Mouse (Mus musculus) heart, postnatal 0 days (tissue): ENCODE measurements around the gene Ric3. TPM values are rescaled to one million over a fixed set of nuclear protein-coding genes. Genes with fewer than 3 reads are reported as not detected.

Experiments
- ATAC-seq: fragments of 200-750 bp; cut with Nextera tagmentation; 2 replicates; pipeline ENCODE4 v1.8.0; 2017; ENCODE audit warnings: low read depth, moderate number of reproducible peaks, moderate library complexity; ENCODE audit not compliant: insufficient read depth
- DNase-seq: peaks from one replicate; pipeline ENCODE4 v3.0.0-alpha.2; 2016; ENCODE audit warnings: low spot score
- H3K27ac ChIP-seq: fragments of 300-500 bp; sonication (generic); 2 replicates; pipeline ENCODE4 v1.5.1; 2014; ENCODE audit warnings: low read depth, mild to moderate bottlenecking
- H3K27me3 ChIP-seq: fragments of 300-500 bp; sonication (generic); 2 replicates; pipeline ENCODE4 v1.6.1; 2014; ENCODE audit warnings: low read length, mixed read lengths; ENCODE audit not compliant: control insufficient read depth, insufficient read depth
- H3K36me3 ChIP-seq: fragments of 300-500 bp; sonication (generic); replicated peaks from 2 replicates; pipeline ENCODE4 v1.6.1; 2014; ENCODE audit warnings: low read length, mixed read lengths; ENCODE audit not compliant: control insufficient read depth, insufficient read depth
- H3K4me1 ChIP-seq: fragments of 300-500 bp; sonication (generic); 2 replicates; pipeline ENCODE4 v1.6.1; 2014; ENCODE audit warnings: antibody characterized with exemption; ENCODE audit not compliant: control insufficient read depth, insufficient read depth
- H3K4me2 ChIP-seq: fragments of 300-500 bp; sonication (generic); 2 replicates; pipeline ENCODE4 v1.6.1; 2014; ENCODE audit warnings: low read depth, mild to moderate bottlenecking, low read length, moderate library complexity
- H3K4me3 ChIP-seq: fragments of 300-500 bp; sonication (generic); 2 replicates; pipeline ENCODE4 v1.5.1; 2014; ENCODE audit warnings: low read depth, low read length
- H3K9ac ChIP-seq: fragments of 300-500 bp; sonication (generic); replicated peaks from 2 replicates; pipeline ENCODE4 v1.6.1; 2014; ENCODE audit warnings: low read depth, low read length, mixed read lengths
- H3K9me3 ChIP-seq: fragments of 300-500 bp; sonication (generic); replicated peaks from 2 replicates; pipeline ENCODE4 v1.6.1; 2016; ENCODE audit warnings: low read length; ENCODE audit not compliant: control insufficient read depth
- CTCF ChIP-seq: IDR thresholded peaks from 2 replicates; pipeline ENCODE4 v1.5.1; 2016; ENCODE audit warnings: antibody characterized with exemption, control low read depth, low read depth
- EP300 ChIP-seq: IDR thresholded peaks from 2 replicates; pipeline ENCODE4 v1.6.1; 2016; ENCODE audit warnings: antibody characterized with exemption, low read depth
- WGBS: fragments of 180-500 bp; shearing (Covaris S2); extraction: QIAGEN DNeasy Blood & Tissue Kit; methylation state at CpG from one replicate; pipeline ENCODE4 v1.1.7; 2014; 5-methylcytosine and 5-hydroxymethylcytosine counted together
- polyA plus RNA-seq: library from polyadenylated mRNA; unstranded; fragments of >200 nt; fragmentation: Nextera tagmentation; extraction: Ambion mirVana; gene quantifications from 2 replicates; pipeline ENCODE4 v1.2.1, GENCODE M21; 2015
- total RNA-seq: library from RNA; depleted of rRNA; stranded (reverse); fragments of >200 nt; gene quantifications from 2 replicates; pipeline ENCODE4 v1.2.3, GENCODE M21; 2014; ENCODE audit warnings: low replicate concordance

The Ric3 gene
- total and polyA plus RNA-seq, 2 experiments from 2014 or later = 0.38 to 0.42 TPM

DNA sequence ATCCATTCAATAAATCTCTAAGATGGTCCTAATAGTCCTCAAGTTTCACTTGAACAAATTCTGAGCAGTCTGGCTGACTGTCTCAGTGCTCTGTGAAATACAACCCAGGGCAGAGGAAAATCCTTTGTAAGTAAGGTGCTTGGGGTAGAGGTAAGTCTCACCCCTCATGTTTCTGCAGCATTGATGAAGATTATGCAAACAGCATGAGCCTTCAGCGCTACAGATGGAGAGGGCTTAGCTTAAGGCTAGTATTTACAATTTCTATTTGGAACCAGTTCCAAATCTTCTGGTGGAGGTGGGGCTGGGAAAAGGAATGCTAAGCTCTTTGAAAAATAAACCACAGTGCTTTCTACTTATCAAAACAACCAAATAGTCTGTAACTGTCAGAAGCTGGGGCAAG lies 44.1 kb downstream of the Ric3 start:
- no peak overlapping the region for H3K4me2 ChIP-seq
- no peak for TF ChIP-seq CTCF
- no peak for TF ChIP-seq EP300
- no peak overlapping the region for H3K27ac ChIP-seq
- no peak overlapping the region for H3K9ac ChIP-seq
- no peaks in the 10 kb centered on the region for H3K9me3 ChIP-seq
- DNase-seq = no peak
- 44% methylated on average over 1 of the region's 1 CpGs for WGBS
- no peaks in the 10 kb centered on the region for H3K27me3 ChIP-seq
- H3K4me1 ChIP-seq = no peaks in the 10 kb centered on the region
- no peaks in the 10 kb centered on the region for H3K36me3 ChIP-seq
- no peak overlapping the region for H3K4me3 ChIP-seq
- ATAC-seq = no peak

GRCm38 (mm10) chr7:109038121-109038735 lies 44.9 kb downstream of the Ric3 start:
- no peak for TF ChIP-seq EP300
- TF ChIP-seq CTCF = no peak
- WGBS = 64% methylated on average over 8 of the region's 8 CpGs
- no peaks in the 10 kb centered on the region for H3K36me3 ChIP-seq
- no peak overlapping the region for H3K4me2 ChIP-seq
- H3K4me3 ChIP-seq = no peak overlapping the region
- ATAC-seq = no peak
- H3K27me3 ChIP-seq = no peaks in the 10 kb centered on the region
- no peak for DNase-seq
- H3K4me1 ChIP-seq = no peaks in the 10 kb centered on the region
- H3K9ac ChIP-seq = no peak overlapping the region
- H3K9me3 ChIP-seq = no peaks in the 10 kb centered on the region
- H3K27ac ChIP-seq = no peak overlapping the region

DNA sequence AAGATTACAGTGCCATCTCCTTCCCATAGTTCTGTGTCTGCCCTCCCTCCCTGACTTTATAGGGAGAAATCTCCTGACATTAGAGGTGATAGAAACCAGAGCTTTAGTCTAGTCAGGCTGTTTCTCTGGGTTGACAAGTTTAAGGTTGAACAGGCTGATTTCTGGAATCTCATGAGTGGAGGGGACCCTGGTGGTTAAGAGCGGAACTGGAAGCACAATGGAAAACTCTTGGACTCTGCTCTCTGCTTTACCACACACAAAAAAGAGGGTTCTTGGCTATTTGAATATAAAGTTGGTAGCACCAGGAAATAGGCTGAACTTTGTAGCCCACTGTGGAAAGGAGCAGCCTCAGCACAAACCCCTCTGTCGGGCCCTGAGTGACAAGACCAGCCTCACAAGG lies 51.1 kb downstream of the Ric3 start:
- no peaks in the 10 kb centered on the region for H3K4me1 ChIP-seq
- no peaks in the 10 kb centered on the region for H3K36me3 ChIP-seq
- H3K27me3 ChIP-seq = no peaks in the 10 kb centered on the region
- no peak overlapping the region for H3K27ac ChIP-seq
- DNase-seq (no peak), ATAC-seq (no peak)
- H3K9me3 ChIP-seq = no peaks in the 10 kb centered on the region
- TF ChIP-seq CTCF (no peak), EP300 (no peak)
- no peak overlapping the region for H3K4me3 ChIP-seq
- no peak overlapping the region for H3K4me2 ChIP-seq
- H3K9ac ChIP-seq = no peak overlapping the region
- 60% methylated on average over 2 of the region's 2 CpGs for WGBS

- Histone ChIP-seq H3K9me3 (no peaks in the 10 kb centered on the region), H3K36me3 (no peaks in the 10 kb centered on the region), H3K4me1 (no peaks in the 10 kb centered on the region), H3K4me2 (no peak overlapping the region), H3K27ac (no peak overlapping the region), H3K9ac (no peak overlapping the region), H3K27me3 (no peaks in the 10 kb centered on the region), H3K4me3 (no peak overlapping the region)
- no peak for DNase-seq
- WGBS = 59% methylated on average over 3 of the region's 3 CpGs
- TF ChIP-seq CTCF (no peak), EP300 (no peak)
- ATAC-seq = no peak
Observed at GRCm38 (mm10) chr7:109031331-109031730, 51.8 kb downstream of the Ric3 start.

DNA sequence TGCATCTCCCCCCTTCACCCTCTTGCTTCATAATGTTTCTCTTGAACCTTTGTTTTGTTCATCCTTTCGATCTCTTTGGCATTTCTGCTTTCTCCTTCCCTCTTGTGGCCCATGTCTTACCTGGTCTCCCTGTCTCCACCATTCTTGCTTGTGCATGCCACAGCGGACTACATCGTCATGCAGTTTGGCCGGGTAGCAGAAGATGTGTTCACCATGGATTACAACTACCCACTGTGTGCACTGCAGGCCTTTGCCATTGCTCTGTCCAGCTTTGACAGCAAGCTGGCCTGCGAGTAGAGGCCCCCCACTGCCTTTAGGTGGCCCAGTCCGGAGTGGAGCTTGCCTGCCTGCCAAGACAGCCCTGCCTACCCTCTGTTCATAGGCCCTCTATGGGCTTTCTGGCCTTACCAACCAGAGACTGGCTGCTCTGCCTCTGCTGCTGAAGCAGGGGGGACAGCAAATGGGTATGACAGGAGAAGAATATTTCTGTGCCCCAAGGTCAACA lies 53.1 kb downstream of the Ric3 start:
- Histone ChIP-seq H3K9ac (no peak overlapping the region), H3K36me3 (no peaks in the 10 kb centered on the region), H3K4me3 (no peak overlapping the region), H3K27me3 (no peaks in the 10 kb centered on the region), H3K27ac (no peak overlapping the region), H3K4me1 (no peaks in the 10 kb centered on the region), H3K4me2 (no peak overlapping the region), H3K9me3 (no peaks in the 10 kb centered on the region)
- no peak for TF ChIP-seq CTCF
- no peak for TF ChIP-seq EP300
- no peak for DNase-seq
- 77% methylated on average over 6 of the region's 6 CpGs for WGBS
- ATAC-seq = no peak

GRCm38 (mm10) chr7:109028204-109028603 lies 54.9 kb downstream of the Ric3 start:
- Histone ChIP-seq H3K4me1 (no peaks in the 10 kb centered on the region), H3K27ac (no peak overlapping the region), H3K4me3 (no peak overlapping the region), H3K9ac (no peak overlapping the region), H3K36me3 (no peaks in the 10 kb centered on the region), H3K27me3 (no peaks in the 10 kb centered on the region), H3K4me2 (no peak overlapping the region), H3K9me3 (no peaks in the 10 kb centered on the region)
- ATAC-seq (no peak), DNase-seq (peak; percentile 49)
- TF ChIP-seq EP300 (no peak), CTCF (peak; percentile 79)
- 24% methylated on average over 6 of the region's 6 CpGs for WGBS
